Mouse (Mus musculus) gastrocnemius, postnatal 10 days (tissue): Measurements from ENCODE around the gene Hsd11b2. TPM values are rescaled to one million over a fixed set of nuclear protein-coding genes. Genes with fewer than 3 reads are reported as not detected.
"Not testable (repeated sequence)": the region's sequence is repeated elsewhere in the genome, so short reads cannot be mapped to it uniquely, and the experiment has no call there.

ENCODE experiments used
- DNase-seq: peaks from one replicate; pipeline ENCODE4 v3.0.0; 2021; ENCODE audit warnings: mixed read lengths
- total RNA-seq, 2 experiments: library from RNA; stranded (reverse); gene quantifications; 2 replicates each; pipeline ENCODE4 v1.2.3; 2021

Hsd11b2 gene
- total RNA-seq, 2 experiments from 2014 or later = 4.4 to 4.5 TPM

DNA sequence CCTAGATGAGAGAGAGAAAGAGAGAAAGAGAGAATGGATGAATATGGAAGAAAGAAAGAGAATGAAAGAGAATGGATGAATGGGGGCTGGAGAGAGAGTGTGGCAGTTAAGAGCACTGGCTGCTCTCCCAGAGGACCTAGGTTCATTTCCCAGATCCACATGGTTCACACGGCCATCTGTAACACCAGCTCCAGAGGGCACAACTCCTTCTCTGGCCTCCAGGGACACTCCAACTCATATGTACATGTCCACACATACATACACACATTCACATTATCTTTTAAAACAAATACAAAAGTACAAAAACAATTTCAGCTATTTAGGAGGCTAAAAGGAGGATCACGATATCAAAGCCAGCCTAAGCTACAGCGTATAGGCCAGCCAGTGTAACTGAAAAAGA lies 44.3 kb downstream of the Hsd11b2 start:
- no peak for DNase-seq

DNA sequence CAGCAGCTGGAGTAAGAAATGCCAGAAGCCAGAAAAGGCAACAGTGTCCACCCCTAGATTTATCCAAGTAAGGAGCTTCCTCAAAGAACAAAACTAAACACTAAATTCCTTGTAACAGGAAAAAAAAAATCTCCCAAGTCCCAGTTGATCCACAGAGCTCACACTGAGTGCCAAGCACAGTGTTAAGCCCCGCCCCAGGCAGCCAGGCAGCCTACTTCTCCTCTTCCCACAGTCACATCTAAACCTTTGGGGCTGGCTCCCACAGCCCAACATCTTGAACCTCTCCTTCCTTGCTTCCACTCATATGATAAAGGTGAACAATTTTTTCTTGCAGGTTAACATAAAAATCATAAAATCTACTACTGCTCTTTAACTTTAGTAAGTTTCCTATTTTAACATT lies 45.3 kb downstream of the Hsd11b2 start:
- DNase-seq = no peak

DNA sequence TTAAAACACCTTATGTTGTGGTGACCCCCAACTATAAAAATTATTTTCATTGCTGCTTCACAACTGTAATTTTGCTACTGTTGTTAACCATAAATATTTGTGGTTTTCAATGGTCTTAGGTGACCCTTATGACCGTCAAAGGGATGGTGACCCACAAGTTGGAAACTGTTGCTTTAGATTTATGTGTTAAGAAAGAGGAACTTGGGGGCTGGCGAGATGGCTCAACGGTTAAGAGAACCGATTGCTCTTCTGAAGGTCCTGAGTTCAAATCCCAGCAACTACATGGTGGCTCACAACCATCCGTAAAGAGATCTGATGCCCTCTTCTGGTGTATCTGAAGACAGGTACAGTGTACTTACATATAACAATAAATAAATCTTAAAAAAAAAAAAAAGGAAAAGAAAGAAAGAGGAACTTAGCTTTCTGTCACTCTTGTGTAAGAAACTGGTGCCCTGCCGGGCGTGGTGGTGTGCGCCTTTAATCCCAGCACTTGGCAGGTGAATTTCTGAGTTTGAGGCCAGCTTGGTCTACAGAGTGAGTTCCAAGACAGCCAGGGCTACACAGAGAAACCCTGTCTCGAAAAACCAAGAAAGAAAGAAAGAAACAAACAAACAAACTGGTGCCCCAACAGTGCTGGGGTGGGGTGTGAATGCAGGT lies 46.1 kb downstream of the Hsd11b2 start:
- DNase-seq = not testable (repeated sequence)

DNA sequence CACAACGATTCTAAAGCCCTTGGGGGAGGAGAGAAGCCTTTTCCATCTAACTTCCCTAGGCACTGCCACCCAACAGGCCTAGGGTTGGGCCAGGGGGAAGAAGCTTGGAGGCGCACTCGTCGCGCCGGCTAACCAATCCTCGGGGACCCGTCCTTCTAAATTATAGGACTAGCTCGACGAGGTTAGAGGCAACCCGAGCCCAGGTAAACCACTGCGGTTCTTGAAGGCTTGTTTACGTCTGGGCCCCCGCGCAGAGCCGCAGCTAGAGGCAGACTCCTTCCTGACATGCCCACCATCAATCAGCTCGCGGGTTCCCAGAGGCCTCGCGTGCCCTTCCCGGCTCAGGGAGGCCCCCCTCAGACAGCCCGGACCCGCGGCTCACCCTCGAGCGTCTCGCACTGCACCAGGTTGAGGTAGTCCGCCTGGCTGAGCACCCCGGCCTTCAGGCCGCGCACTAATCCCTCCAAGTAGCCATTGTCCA lies 46.9 kb downstream of the Hsd11b2 start:
- DNase-seq = no peak

DNA sequence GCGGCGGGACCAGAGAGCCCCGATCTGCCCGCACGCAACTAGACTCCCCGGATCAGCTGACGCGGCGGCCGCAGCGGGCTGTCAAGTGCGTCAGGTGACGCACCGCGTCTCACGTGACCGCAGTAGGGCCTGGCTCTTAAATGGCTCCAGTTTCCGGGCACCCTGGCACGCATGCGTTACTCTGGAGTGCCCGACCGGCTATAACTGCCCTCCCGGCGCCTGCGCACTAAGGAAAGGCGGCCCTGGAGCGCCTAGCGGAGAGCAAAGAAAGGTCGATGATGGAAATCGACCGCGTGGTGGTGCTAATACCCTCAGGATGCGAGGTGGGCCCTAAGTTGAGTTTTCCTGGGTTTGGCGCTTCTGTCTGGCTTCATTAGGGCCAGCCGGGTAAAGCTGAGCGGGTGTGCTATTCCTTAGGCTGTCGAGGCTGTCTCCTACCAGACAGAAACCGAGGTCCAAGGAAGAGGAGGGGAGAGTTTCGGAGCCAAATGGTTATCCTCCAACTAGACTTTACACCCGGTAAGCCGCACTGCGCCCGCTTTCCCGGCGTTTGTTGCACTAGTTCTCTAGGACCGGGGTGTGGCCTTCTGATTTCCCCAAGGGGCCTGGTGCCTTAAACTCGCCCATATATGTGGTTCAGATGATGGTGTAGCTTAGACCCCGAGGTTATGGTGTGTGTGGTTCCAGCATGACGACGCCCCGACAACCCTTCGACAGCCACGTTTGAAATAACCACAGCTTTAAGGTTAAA lies 47.6 kb downstream of the Hsd11b2 start, which contains the start of gene Atp6v0d1:
TSS of gene Atp6v0d1 (minus strand) at position 96 of the 751 bp plus-strand sequence.
- DNase-seq = peak; percentile 98

DNA sequence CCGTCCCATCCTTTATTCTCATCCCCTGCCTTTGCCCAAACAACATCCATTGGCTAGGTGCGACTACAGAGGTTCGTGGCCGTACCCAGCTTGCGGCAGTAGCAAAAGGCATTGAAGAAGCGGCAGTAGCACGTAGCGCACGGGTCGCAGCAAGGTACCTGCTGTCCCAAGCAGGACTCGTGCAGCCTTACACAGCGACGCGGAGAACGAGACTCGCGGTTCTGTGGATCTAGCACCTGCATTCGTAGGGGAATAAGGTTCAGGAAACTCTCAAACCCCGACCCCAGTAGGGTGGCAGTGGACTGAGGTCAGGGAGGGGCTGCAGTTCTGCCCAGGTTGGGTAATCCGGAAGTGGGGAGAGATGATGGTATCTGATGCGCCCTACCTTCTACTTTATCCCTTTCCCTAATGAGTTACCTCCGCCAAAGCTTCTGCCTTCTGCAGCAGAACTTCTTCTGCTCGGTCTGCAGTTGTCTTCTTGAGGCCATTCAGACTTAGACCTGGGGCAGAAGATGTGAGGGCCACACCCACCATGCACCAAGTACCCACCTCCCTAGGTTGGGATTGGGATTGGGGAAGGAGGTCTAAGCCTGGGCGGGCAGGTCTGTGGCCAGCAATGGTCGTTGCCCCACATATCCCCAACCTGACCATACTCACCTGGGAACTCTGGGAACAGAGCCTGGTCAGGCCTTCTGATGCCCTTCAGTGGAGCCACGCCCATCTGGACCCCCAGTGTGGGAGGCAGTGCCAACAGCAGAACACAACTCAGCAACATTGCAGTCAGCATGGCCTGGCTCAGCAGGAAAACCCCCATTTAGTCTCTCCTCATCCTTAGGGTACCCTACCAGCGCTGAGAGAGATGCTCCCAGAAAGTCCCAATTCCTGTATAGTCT lies 48.4 kb downstream of the Hsd11b2 start:
- peak; percentile 17 for DNase-seq

DNA sequence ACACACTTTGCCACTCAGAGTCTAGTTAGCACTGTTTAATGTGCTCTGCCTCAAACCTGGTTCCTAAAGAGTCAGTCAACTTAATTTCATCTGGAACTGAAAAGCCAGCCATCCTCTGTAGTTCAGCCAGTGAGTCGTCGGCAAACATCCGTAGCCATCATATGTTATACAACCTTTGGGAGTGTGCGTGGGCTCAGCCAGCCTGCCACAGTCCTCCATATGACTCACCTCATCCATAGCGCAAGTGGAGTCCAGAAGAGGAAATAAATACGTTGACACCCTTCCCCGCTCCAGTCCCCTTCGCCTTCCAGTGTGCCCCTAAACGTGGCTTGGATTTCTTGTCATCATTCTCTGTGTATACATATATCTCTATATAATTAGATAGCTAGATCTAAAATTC lies 53.3 kb downstream of the Hsd11b2 start:
- DNase-seq = no peak

DNA sequence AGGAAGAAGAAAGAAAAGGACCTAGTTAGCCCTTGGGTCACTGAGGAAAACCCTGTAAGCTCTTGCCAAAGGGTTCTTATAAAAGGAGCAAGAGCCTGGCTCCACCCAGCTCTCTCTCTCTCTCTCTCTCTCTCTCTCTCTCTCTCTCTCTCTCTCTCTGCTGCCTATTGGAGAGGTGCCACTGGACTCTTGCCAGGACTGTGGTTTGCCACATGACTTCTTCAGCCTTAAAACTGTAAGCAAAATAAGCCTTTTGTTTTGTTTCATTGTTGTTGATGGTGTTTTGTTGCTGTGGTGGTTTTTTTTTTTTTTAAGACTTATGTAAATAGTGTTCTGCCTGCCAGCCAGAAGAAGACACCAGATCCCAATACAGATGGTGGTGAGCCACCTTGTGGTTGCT lies 54.9 kb downstream of the Hsd11b2 start:
- peak; percentile 50 for DNase-seq

Other genes with a start within 250 kb of the Hsd11b2 start
- under 1 TPM; 0.42 to 0.70 TPM for gene Hsf4, start 249.0 kb upstream of the Hsd11b2 start, total RNA-seq
- 10 to 100 TPM; 22.3 to 22.8 TPM for gene Nol3, start 242.6 kb upstream of the Hsd11b2 start, total RNA-seq
- gene 4931428F04Rik, start 228.9 kb upstream of the Hsd11b2 start, total RNA-seq = 1 to 10 TPM; 2.3 to 3.1 TPM
- 1 to 10 TPM; 3.9 to 9.1 TPM for gene Exoc3l, start 222.7 kb upstream of the Hsd11b2 start, total RNA-seq
- 10 to 100 TPM; 18.7 to 22.3 TPM for gene E2f4, start 221.1 kb upstream of the Hsd11b2 start, total RNA-seq
- gene Elmo3, start 213.2 kb upstream of the Hsd11b2 start, total RNA-seq = under 1 TPM; 0.77 to 0.80 TPM
- 1 to 10 TPM; 1.5 to 2.4 TPM for gene Lrrc29, start 192.5 kb upstream of the Hsd11b2 start, total RNA-seq
- 10 to 100 TPM; 23.6 to 27.1 TPM for gene Tmem208, start 192.4 kb upstream of the Hsd11b2 start, total RNA-seq
- 10 to 100 TPM in 1 of 2 experiments, 1 to 10 TPM in 1; 8.9 to 14.7 TPM for gene Fhod1, start 170.8 kb upstream of the Hsd11b2 start, total RNA-seq
- gene Slc9a5, start 169.9 kb upstream of the Hsd11b2 start, total RNA-seq = 1 to 10 TPM; 1.4 to 2.4 TPM
- under 1 TPM; 0.07 to 0.79 TPM for gene Plekhg4, start 145.5 kb upstream of the Hsd11b2 start, total RNA-seq
- under 1 TPM in 1 of 2 experiments, not detected in 1; 0.07 TPM for gene Kctd19, start 105.3 kb upstream of the Hsd11b2 start, total RNA-seq
- 1 to 10 TPM in 1 of 2 experiments, under 1 TPM in 1; 0.93 to 1.1 TPM for gene Lrrc36, start 105.2 kb upstream of the Hsd11b2 start, total RNA-seq
- 100 to 1,000 TPM; 260 to 285 TPM for gene Tppp3, start 47.2 kb upstream of the Hsd11b2 start, total RNA-seq
- 10 to 100 TPM; 10.9 to 15.9 TPM for gene Zdhhc1, start 21.9 kb upstream of the Hsd11b2 start, total RNA-seq
- gene Atp6v0d1, start 47.3 kb downstream of the Hsd11b2 start, total RNA-seq = 10 to 100 TPM; 49.3 to 54.2 TPM
- 10 to 100 TPM; 20.7 to 26.9 TPM for gene Ripor1, start 86.5 kb downstream of the Hsd11b2 start, total RNA-seq
- gene Ctcf, start 117.8 kb downstream of the Hsd11b2 start, total RNA-seq = 10 to 100 TPM; 43.7 to 46.7 TPM
- under 1 TPM; 0.84 to 0.85 TPM for gene Agrp, start 118.6 kb downstream of the Hsd11b2 start, total RNA-seq
- under 1 TPM; 0.28 to 0.38 TPM for gene Carmil2, start 167.5 kb downstream of the Hsd11b2 start, total RNA-seq
- 10 to 100 TPM; 12.9 to 15.2 TPM for gene Acd, start 182.3 kb downstream of the Hsd11b2 start, total RNA-seq
- gene Pard6a, start 182.4 kb downstream of the Hsd11b2 start, total RNA-seq = 1 to 10 TPM; 6.0 to 7.8 TPM
- not detected for gene 4933405L10Rik, start 188.9 kb downstream of the Hsd11b2 start, total RNA-seq
- 1 to 10 TPM; 2.0 to 3.7 TPM for gene Enkd1, start 189.5 kb downstream of the Hsd11b2 start, total RNA-seq
- gene Gfod2, start 239.9 kb downstream of the Hsd11b2 start, total RNA-seq = 1 to 10 TPM; 6.5 to 7.6 TPM